Mouse (Mus musculus) activated CD4-positive, CD25-positive, alpha-beta regulatory T cell, adult 4 months (primary cell): ENCODE data around the gene Gm20388. TPM values are rescaled to one million over a fixed set of nuclear protein-coding genes. Genes with fewer than 3 reads are reported as not detected.

Experiments used
- ATAC-seq: one replicate; pipeline ENCODE4 v1.8.0; 2017
- polyA plus RNA-seq, 2 experiments: library from polyadenylated mRNA; unstranded; fragments of 100-300 nt; shearing (Covaris generic); gene quantifications; one replicate each; pipeline ENCODE4 v1.2.1; 2017

The Gm20388 gene
- polyA plus RNA-seq, 2 experiments from 2014 or later = 9.9 to 12.3 TPM

GRCm38 (mm10) chr8:120937474-120937873 is 1026.8 kb downstream of the Gm20388 start:
- no peak for ATAC-seq

- no peak for ATAC-seq
Measured at GRCm38 (mm10) chr8:120940287-120940686, 1029.6 kb downstream of the Gm20388 start.

- ATAC-seq = no peak
Measured at GRCm38 (mm10) chr8:120947240-120947639, 1036.6 kb downstream of the Gm20388 start.

GRCm38 (mm10) chr8:120948050-120948595 is 1037.5 kb downstream of the Gm20388 start:
- no peak for ATAC-seq

- no peak for ATAC-seq
Measured at GRCm38 (mm10) chr8:120948620-120949491, 1038.2 kb downstream of the Gm20388 start.

- ATAC-seq = no peak
Measured at GRCm38 (mm10) chr8:120950674-120951218, 1040.1 kb downstream of the Gm20388 start.

GRCm38 (mm10) chr8:120959470-120959891 is 1048.8 kb downstream of the Gm20388 start:
- ATAC-seq = no peak

GRCm38 (mm10) chr8:120962606-120963380 is 1052.2 kb downstream of the Gm20388 start:
- no peak for ATAC-seq

- no peak for ATAC-seq
Measured at GRCm38 (mm10) chr8:120966557-120966956, 1055.9 kb downstream of the Gm20388 start.

GRCm38 (mm10) chr8:120968308-120968707 is 1057.7 kb downstream of the Gm20388 start:
- ATAC-seq = no peak

- ATAC-seq = no peak
Measured at GRCm38 (mm10) chr8:120970346-120970745, 1059.7 kb downstream of the Gm20388 start.

GRCm38 (mm10) chr8:120971691-120972469 is 1061.2 kb downstream of the Gm20388 start:
- no peak for ATAC-seq

- ATAC-seq = no peak
Measured at GRCm38 (mm10) chr8:120973046-120973445, 1062.4 kb downstream of the Gm20388 start.

GRCm38 (mm10) chr8:120977131-120977530 is 1066.5 kb downstream of the Gm20388 start:
- peak; percentile 61 for ATAC-seq

GRCm38 (mm10) chr8:120979210-120979609 is 1068.6 kb downstream of the Gm20388 start:
- no peak for ATAC-seq

GRCm38 (mm10) chr8:120980948-120981347 is 1070.3 kb downstream of the Gm20388 start:
- no peak for ATAC-seq

GRCm38 (mm10) chr8:120984888-120985287 is 1074.2 kb downstream of the Gm20388 start:
- ATAC-seq = no peak

- no peak for ATAC-seq
Measured at GRCm38 (mm10) chr8:120986022-120986421, 1075.4 kb downstream of the Gm20388 start.

GRCm38 (mm10) chr8:120993738-120994137 is 1083.1 kb downstream of the Gm20388 start:
- ATAC-seq = no peak

- ATAC-seq = no peak
Measured at GRCm38 (mm10) chr8:120995424-120995823, 1084.8 kb downstream of the Gm20388 start.

- no peak for ATAC-seq
Measured at GRCm38 (mm10) chr8:120996905-120997581, 1086.4 kb downstream of the Gm20388 start.
